Mouse (Mus musculus) urinary bladder, postnatal 10 days (tissue): Measurements from ENCODE around the gene Thbd.

Experiments used
- DNase-seq: peaks from one replicate; pipeline ENCODE4 v3.0.0; 2022; ENCODE audit warnings: low spot score

Thbd gene

DNA sequence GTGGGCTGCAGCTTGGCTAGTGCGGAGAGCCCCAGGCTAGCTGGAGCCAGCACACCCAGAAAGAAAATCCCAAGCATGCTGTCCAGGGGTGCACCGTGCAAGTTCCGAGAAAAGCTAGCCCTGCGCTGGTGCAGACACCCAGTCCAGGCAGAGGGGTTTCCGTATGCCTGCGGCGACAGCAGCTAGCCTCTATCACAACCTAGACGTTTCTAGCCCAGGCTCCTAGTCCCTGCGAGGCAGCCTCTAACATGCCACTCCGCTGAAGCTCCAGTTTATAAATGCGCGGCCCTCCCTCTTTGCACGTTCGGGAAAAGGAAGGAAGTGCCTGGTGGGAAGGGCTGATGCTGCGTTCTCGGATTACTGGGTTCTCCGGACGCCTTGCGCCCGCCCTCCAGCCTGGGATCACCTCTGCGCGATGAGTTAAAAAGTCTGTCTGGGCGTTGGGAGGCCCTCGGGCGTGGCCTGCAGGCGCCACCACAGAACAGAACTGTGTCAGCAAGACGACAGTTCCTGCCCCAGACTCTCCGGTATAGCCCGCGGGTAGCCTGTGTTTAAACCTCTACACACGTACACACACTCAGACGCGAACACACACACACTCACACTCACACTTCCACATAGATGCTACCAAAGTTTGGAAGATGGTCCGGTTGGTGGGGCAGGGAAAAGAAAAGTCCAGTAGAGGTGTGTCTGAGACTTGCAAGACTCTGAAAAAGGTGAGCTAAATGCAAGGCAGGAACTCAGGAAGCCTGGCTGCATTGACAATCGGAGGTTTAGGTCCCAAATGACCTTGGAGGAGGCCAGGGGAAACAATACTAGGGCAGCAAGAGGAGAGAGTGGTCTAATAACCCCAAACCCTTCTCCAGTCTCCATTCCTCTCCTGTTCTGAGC, at the start of gene Thbd:
TSS of gene Thbd (minus strand) at position 319 of the 891 bp plus-strand sequence.
- peak; percentile 18 for DNase-seq

DNA sequence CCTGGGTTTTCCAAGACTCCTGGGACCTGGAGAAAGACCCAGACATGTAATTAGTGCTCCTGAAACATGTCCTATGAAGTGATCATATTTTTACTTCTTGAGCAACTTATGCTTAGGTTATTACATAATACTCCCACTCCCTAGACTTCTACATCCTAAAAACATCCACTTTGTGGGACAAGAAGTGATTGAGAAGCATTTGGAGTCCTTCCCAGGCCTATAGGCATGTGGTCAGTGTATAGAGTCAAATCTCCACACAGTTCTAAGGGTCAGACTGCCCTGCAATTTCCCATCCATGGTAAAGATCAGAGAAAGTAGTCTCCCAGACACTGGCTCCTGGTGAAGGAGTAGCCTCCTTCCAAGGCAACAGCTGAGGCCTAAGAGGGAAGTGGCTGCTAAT, 47.4 kb upstream of the Thbd start:
- no peak for DNase-seq

DNA sequence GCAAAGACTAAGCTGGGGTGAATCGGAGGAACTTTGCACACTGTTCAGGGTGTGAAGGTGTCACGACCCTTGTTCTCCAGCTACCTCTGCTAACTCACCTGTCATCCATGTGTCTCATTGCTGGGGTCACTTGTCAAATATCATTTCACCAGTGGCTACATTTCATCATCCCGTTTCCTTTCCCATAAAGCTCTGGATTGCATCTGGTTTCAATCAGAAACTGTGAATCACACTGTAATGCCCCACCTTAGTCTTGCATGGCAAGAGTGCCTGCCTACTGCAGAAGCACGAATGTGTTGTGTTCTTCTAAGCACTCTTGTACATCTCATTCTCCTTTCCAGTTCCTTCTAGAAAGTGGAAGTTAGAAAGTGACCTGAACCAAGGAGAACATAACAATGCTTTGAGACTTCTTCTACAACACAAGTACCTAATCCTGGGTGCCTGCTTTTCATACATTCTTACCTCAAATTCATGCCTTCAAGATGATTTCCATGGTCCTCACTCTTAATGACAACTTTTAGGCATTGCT, 46.1 kb upstream of the Thbd start:
- DNase-seq: no peak

DNA sequence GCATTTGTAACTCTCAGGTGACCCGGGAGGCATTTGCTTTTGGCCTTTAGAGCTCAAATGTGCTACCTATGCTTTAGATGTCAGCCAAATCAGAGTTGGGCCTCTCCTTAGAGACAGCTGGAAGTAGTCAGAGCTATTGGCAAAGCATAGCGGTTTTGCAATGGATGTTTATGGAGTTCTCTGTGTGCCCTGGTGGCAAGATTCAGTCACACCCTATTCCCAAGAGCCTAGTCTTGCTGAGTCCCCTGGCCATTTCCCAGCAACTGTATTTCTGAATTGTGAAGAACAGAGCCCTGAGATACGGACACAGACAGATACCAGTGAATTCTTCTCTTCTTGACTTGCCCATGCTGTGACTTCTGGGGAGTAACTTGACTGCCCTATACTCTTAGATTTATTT, 45.1 kb upstream of the Thbd start:
- DNase-seq: no peak

DNA sequence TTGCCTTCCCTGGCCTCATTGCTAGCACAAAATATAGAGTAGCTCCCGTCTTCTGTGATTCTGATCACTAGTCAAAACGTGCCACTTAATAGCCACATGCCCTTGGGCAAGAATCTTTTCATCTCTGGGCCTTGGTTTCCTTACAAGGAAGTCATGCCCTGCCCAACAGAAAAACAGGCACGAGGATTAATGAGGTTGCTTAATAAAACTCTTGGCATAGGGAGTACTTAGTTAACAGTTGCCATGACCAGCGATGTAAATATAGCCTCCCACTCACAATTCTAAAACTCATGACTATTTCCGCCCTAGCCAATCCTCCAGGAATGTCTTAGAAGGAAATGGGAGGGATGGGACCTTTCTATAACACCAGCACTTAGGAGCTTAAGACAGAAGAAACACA, 43.5 kb upstream of the Thbd start:
- DNase-seq: no peak

GRCm38 (mm10) chr2:148450616-148451015, 42.6 kb upstream of the Thbd start:
- DNase-seq: no peak

DNA sequence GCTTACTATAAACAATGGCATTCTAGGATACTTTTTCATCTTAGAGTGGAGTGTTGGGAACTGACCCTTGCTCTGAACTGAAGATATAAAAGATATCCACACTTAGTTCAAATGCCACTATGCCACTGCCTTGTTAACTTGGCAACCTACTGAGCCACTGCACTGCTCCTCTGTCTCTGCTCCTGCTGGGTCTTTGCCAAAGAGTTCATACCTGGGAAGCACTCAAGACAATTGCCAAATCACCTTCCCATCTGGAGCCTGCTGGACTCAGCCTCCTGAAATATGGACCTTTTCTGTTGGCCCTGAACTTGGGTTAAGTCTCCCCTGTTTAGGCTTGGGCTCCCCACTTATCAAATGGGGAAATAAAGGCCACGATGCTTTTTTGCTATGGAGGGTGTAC, 41.7 kb upstream of the Thbd start:
- no peak for DNase-seq

GRCm38 (mm10) chr2:148446446-148446845, 38.5 kb upstream of the Thbd start:
- no peak for DNase-seq

- no peak for DNase-seq
These were observed 37.6 kb upstream of the Thbd start for GRCm38 (mm10) chr2:148445616-148446015.

DNA sequence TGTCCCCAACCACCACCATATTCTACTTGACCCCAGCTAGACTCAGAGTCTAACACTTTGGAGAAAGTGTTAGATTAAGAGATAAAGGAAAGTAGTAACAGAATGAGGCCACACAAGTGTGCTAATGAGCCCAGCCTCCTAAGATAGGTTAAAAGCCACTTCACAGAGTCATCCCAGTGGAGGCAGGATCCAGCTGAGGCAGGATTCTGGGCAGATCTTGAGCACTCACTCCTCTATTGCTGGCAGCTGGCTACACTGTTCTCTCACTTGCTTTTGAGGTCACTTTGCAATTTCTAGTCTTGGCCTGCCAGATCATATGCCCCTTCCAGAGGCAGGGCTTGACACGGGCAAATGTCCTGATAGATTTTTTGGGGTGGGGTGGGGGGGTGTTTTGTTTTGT, 36.5 kb upstream of the Thbd start:
- DNase-seq: no peak

- no peak for DNase-seq
These were observed 35.4 kb upstream of the Thbd start, which contains the start of gene Cd93 for GRCm38 (mm10) chr2:148443249-148443958. Gene Cd93, minus strand, starts transcription at chr2:148443563.

DNA sequence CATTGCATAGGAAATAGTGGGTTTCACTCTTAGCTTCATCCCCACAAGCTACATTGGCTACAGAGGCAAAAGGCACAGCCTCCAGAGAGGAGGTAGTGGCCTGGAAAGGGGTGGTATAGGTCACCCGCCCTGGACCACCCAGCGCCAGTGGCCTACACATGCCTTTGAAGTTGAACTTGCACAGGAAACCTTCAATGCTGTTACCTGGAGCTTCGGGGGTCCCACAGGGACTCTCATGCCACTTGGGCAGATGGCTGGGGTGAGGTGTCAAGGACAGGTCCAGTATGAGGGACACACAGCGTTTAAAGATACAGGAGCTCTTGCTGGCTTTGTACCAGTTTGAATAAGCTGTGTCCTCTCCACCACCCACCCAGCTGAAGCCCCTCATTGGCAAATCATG, 34.7 kb upstream of the Thbd start:
- no peak for DNase-seq

DNA sequence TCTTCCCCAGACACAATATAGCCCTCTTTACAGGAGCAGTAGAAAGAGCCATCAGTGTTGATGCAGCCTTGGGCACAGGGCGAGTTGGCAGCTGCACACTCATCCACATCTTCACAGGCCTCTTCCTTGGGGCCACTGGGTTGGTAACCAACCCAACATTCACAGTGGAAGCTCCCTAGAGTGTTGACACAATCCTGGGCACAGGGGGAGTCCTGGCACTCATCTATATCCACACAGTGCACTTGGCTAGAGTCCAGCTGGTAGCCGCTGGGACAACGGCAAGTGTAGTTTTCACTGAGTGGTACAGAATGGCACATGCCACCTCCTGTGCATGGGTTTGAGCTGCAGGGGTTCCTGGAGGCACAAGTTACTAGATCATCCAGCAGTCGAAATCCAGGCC, 34.2 kb upstream of the Thbd start:
- DNase-seq: no peak

GRCm38 (mm10) chr2:148441421-148441820, 33.4 kb upstream of the Thbd start:
- DNase-seq: no peak

GRCm38 (mm10) chr2:148439691-148440276, 31.8 kb upstream of the Thbd start:
- no peak for DNase-seq

DNA sequence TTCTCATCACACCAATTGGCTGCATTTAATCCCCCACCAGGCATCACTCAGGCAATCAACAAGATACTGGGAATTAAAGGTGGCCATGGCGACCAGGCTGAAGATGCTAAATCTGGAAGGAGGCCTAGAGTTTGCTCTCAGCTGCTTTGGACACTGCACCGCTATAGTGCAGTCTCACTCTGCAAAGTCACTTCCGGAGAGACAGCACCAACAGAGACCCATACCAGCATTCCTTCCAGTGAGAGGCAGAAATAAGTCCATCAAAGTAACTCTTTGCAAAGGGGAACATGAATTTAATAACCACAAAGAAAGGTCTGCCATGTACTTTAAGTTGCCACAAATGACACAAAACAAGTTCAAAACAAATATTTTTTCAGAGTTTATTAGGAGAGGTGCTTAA, 28.3 kb upstream of the Thbd start:
- no peak for DNase-seq

GRCm38 (mm10) chr2:148432346-148432745, 24.4 kb upstream of the Thbd start:
- DNase-seq: no peak

- DNase-seq: no peak
These were observed 23.0 kb upstream of the Thbd start for GRCm38 (mm10) chr2:148430941-148431340.

DNA sequence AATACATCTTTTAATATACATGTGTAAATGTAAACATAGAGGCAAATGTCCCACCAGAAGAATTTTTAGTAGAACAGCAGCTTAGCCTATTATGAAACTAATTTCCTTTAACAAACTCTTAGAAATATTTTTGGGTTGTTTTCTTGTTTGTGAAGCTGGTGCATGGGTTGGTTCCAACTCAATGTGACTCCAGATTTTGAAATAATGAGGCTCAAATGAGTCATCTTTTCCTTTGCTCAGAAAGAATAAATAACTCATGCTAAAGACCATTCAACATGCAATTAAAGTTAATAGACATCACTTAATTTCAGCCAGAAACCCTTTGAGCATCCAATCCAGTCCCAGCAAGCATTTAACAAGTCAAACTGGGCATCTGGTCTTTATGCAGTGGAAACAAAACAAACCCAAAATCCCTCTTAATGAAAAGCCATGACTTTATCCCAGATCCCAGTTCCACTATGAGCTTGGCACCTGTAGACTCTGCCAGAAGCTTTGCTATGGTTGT, 21.1 kb upstream of the Thbd start:
- DNase-seq: no peak

- no peak for DNase-seq
These were observed 20.5 kb upstream of the Thbd start for GRCm38 (mm10) chr2:148428523-148428922.

DNA sequence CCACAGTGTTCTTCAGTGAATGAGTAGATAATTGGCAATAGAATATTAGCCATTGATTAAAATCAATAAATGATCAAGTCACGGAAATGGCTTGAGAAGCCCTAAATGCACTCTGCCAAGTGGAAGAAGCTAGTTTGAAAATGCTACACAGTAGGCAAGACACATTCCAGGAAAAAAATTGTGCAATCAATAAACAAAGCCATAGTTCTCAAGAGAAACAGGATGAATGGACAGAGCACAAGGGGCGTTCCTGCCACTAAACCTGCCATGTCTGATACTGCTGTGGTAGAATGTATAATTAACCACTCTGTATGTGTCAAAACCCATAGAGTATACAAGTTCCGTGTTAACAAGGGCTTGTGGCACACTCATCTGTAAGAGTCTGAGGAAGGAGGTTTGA, 19.6 kb upstream of the Thbd start:
- DNase-seq: no peak

- DNase-seq: no peak
These were observed 17.9 kb upstream of the Thbd start for GRCm38 (mm10) chr2:148425709-148426382.
